Mouse (Mus musculus) left cerebral cortex, postnatal 14 days (tissue): ENCODE measurements around the gene Sox12. TPM values are rescaled to one million over a fixed set of nuclear protein-coding genes. Genes with fewer than 3 reads are reported as not detected.
"Not testable (repeated sequence)": the region's sequence is repeated elsewhere in the genome, so short reads cannot be mapped to it uniquely, and the experiment has no call there.

Experiments used
- DNase-seq, 2 experiments: peaks; one replicate each; pipeline ENCODE4 v3.0.0; 2021 to 2022; ENCODE audit warnings: low spot score in 2 of 2, mixed read lengths in 1 of 2
- intact Hi-C: fragments of 180-260 bp; cut with DNase I; formaldehyde crosslinking; loops from one replicate; pipeline ENCODE4 v1.15.1; 2025
- total RNA-seq, 2 experiments: library from RNA; stranded (reverse); gene quantifications; 2 replicates each; pipeline ENCODE4 v1.2.3; 2021

Gene Sox12
- total RNA-seq, 2 experiments from 2014 or later: 17.9 to 22.0 TPM

- intact Hi-C loops: loop anchor here (10.0 kb wide), 1 partner anchor 343 kb away; no protein-coding TSS in a partner anchor
- DNase-seq: no peak
Measured at GRCm38 (mm10) chr2:152367917-152368316, 29.9 kb downstream of the Sox12 start.

DNA sequence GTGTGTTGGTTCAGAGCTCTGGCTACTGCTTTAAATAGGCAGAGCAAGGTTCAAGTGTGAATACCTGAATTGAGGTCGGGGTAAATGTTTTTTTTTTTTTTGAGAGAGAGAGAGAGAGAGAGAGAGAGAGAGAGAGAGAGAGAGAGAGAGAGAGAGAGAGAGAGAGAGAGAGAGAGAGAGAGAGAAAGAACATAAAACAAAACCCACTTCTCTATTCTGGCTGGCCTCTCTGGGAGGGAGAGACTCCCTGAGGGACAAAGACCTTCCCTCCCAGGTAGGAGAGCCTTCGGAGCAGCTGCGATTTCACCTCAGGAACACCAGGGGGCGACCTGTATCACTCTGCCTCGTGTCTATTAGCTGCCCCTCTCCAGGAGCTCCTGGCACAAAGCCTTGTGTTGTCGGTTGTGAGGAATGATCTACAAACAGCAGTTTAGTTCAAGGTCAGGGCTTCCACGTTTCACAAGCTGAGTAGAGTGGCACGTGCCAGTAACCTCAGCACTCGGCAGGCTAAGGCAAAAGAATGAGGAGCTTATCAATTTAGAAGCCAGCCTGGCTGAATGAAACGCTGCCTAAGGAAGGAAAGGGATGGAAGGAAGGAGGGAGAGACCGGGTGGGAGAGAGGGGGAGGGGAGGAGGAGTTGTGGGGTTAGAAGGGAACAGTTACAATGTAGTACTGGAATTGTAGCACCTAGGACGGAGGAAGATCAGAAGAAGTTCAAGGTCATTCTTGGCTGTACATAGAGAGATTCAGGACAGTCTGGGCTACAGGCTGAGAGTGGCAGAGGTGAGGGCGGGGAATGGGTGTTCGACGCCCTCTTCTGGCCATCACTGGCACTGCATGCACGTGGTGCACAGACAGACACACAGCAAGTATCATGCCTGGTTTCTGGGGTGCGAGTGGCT is 34.4 kb downstream of the Sox12 start:
- intact Hi-C loops: loop anchor here (10.0 kb wide), 1 partner anchor 339 kb away; no protein-coding TSS in a partner anchor
- peak; percentile 75 to 79 for DNase-seq

DNA sequence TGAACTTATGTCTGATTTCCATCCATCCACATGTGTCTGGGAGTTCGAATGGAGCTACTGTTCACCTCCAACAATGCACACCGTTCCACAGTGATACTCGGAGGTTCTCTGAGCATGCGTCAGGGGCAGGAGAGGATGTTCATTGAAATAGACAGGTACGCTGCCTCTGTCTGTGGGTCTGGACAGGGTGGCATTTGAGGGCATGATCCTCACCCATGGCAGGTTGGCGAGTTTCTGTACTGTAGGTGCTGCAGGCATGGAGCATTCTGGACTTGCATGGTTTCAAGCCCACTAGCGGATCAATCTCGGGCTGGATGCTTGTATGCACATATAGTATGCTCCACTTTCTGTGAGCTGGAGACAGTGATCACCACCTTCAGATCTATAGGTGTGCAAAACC is 36.7 kb downstream of the Sox12 start:
- intact Hi-C loops: loop anchor here (10.0 kb wide), 1 partner anchor 336 kb away; no protein-coding TSS in a partner anchor

GRCm38 (mm10) chr2:152360271-152360775 is 37.5 kb downstream of the Sox12 start:
- DNase-seq: no peak
- intact Hi-C loops: loop anchor here (10.0 kb wide), 1 partner anchor 336 kb away; no protein-coding TSS in a partner anchor

More for the DNA sequence above, 36.7 kb downstream of the Sox12 start:
- DNase-seq: no peak

GRCm38 (mm10) chr2:152359616-152360015 is 38.2 kb downstream of the Sox12 start:
- intact Hi-C loops: loop anchor here (10.0 kb wide), 1 partner anchor 335 kb away; no protein-coding TSS in a partner anchor
- no peak for DNase-seq

DNA sequence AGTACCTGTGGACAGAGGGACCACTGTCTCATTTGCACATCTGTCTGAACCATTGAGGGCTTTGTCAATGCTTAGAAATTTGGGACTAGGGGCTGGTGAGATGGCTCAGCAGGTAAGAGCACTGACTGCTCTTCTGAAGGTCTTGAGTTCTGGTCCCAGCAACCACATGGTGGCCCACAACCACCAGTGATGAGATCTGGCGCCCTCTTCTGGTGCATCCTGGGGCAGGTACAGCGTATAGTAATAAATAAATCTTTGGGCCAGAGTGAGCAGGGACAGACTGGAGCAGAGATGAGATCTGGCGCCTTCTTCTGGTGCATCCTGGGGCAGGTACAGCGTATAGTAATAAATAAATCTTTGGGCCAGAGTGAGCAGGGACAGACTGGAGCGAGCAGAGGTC is 38.9 kb downstream of the Sox12 start:
- DNase-seq: not testable (repeated sequence)

GRCm38 (mm10) chr2:152357254-152357653 is 40.6 kb downstream of the Sox12 start:
- no peak for DNase-seq
- intact Hi-C loops: no loop called here

More for the DNA sequence above, 38.9 kb downstream of the Sox12 start:
- intact Hi-C loops: not testable (repeated sequence)

- intact Hi-C loops: no loop called here
- peak; percentile 51 to 73 for DNase-seq
Measured at GRCm38 (mm10) chr2:152349842-152350540, 47.9 kb downstream of the Sox12 start.

DNA sequence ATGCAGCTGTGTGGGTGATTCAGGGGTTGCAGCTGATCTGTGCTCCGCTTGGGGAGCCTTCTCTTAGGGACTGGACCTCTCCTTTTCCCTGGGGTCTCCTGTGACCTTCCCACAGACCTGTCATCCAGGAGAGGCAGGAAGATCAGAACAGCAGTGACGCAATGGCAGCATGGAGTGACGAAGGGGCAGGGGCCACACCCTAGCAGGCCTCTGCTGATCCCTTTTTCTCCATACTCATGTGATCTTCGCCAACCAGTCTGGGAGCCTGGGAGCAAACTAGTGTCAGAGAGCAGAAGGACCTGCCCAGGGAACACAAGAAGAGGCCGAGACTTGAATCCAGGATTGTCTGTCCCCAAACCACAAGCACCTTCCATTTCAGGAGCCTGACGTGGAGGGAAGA is 48.7 kb downstream of the Sox12 start:
- DNase-seq: no peak
- intact Hi-C loops: no loop called here

DNA sequence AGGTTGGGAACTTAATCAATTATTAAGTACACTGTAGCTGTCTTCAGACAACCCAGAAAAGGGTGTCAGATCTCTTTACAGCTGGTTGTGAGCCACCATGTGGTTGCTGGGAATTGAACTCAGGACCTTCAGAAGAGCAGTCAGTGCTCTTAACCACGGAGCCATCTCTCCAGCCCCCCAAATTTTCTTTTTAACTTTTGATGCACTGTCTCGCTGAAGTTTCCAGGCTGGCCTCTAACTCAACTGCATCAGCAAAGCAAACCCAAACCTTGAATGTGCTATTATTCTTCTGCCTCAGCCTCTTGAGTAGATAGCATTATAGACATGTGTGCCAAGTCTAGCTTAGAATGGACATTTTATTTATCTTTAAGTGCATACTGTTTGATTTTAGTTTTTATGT is 50.1 kb downstream of the Sox12 start:
- no peak for DNase-seq
- intact Hi-C loops: no loop called here

DNA sequence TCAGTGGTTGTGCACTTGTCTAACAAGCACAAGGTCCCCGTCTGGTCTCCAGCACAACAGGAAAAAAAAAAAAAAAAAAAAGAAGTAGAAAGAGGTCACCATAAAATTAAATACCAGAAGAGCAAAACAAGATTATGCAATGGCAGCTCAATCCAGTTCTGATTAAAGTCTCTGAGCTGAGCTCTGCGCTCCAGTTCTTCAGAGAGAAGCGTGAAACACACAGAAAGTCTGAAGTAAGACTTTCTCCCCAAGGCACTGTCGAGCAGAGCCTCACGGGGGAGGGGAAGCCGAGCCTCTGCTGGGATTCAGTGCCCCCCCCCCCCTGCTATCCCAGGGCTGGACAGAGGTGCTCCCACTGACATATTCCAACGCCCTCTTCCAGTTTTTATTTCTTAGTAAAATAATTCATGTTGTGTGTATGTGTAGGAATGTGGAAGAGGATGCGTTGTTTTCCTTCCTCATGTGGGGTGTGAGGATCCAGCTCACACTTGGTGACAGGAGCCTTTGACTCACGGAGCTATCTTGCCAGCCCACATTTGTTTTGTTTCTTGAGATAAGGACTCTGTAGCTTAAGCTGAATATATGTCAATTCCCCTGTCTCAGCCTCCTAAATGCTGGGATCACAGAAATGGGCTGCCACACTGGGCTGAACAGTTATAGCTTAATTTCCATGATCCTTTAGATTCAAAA is 50.9 kb downstream of the Sox12 start:
- intact Hi-C loops: no loop called here

DNA sequence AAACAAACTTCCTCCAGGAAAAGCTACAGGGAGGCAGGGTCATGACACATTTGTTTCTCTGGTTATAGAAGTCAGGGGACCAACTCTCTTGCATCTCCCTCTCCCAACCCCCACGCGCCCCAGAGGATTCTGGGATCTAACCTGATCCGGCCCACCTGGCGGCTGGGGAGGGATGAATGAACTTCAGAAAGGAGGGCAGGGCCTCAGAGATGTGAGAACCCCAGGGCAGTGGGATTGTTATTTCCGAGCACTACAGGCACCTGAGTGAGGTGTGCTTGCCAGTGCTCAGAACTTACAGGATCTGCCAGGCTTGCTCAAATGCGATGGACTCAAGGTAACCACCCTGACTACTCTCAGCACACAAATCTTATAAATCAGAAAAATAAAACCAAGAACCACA is 52.5 kb downstream of the Sox12 start:
- no peak for DNase-seq
- intact Hi-C loops: no loop called here

More for the DNA sequence above, 50.9 kb downstream of the Sox12 start:
- no peak for DNase-seq

DNA sequence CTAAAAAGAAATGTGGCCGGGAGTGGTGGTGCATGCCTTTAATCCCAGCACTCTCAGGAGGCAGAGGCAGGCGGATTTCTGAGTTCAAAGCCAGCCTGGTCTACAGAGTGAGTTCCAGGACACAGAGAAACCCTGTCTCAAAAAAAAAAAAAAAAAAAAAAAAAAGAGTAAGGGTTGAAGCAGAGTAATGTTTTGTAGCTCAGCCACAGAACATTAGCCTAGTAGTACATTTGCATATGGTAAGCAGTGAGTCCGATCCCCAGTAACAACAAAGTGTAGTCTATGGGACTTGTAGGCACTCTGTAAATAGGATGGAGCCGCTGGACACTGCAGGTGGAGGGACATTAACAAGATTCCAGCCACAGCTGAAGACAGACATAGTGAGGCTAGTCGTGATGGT is 53.0 kb downstream of the Sox12 start:
- no peak for DNase-seq
- intact Hi-C loops: no loop called here

DNA sequence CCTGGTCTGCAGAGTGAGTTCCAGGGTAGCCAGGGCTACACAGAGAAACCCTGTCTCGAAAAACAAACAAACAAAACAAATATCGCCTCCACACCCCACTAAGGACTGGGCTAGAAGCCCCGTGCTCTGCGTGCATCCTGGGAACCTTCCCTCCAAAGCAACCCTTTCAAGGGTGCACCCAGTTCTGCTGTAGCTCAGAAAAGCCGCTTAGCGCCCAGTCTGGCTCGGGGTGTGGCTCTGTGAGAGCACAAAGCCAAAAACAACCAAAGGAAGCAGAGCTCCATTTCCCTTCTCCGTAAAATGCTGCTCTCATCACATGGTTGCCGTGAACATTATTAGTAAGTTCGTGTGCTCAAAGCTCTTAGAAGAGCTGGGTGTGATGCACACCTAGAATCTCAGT is 53.5 kb downstream of the Sox12 start:
- intact Hi-C loops: no loop called here
- DNase-seq: no peak

Other genes starting within 250 kb of the Sox12 start
- gene Csnk2a1, start 171.2 kb downstream of the Sox12 start, total RNA-seq: 100 to 1,000 TPM; 107 TPM
- 10 to 100 TPM; 50.1 to 54.8 TPM for gene Tbc1d20, start 104.2 kb downstream of the Sox12 start, total RNA-seq
- gene Rbck1, start 65.4 kb downstream of the Sox12 start, total RNA-seq: 100 to 1,000 TPM; 107 to 116 TPM
- under 1 TPM; 0.34 to 0.99 TPM for gene Trib3, start 54.0 kb downstream of the Sox12 start, total RNA-seq
- gene Nrsn2, start 21.4 kb downstream of the Sox12 start, total RNA-seq: 10 to 100 TPM; 38.3 to 57.6 TPM
- gene Zcchc3, start 17.0 kb upstream of the Sox12 start, total RNA-seq: 10 to 100 TPM in 1 of 2 experiments, 1 to 10 TPM in 1; 8.7 to 11.9 TPM
- gene 6820408C15Rik, start 17.5 kb upstream of the Sox12 start, total RNA-seq: 1 to 10 TPM; 3.1 to 3.3 TPM
- not detected for gene Defb23, start 66.6 kb upstream of the Sox12 start, total RNA-seq
- not detected for gene Defb20, start 79.0 kb upstream of the Sox12 start, total RNA-seq
- not detected for gene Defb22, start 92.1 kb upstream of the Sox12 start, total RNA-seq
- not detected for gene Defb26, start 113.6 kb upstream of the Sox12 start, total RNA-seq
- not detected for gene Defb28, start 120.2 kb upstream of the Sox12 start, total RNA-seq
- gene Defb29, start 142.0 kb upstream of the Sox12 start, total RNA-seq: not detected
- gene Gm17416, start 171.3 kb upstream of the Sox12 start, total RNA-seq: not detected
- not detected for gene Defb21, start 174.7 kb upstream of the Sox12 start, total RNA-seq
- gene Defb19, start 182.2 kb upstream of the Sox12 start, total RNA-seq: not detected
- gene Defb45, start 201.3 kb upstream of the Sox12 start, total RNA-seq: not detected
- gene Defb36, start 206.3 kb upstream of the Sox12 start, total RNA-seq: not detected
- not detected for gene Defb25, start 225.0 kb upstream of the Sox12 start, total RNA-seq
- gene Rem1, start 228.9 kb upstream of the Sox12 start, total RNA-seq: under 1 TPM; 0.90 to 0.99 TPM